In the genomic region with DNA sequence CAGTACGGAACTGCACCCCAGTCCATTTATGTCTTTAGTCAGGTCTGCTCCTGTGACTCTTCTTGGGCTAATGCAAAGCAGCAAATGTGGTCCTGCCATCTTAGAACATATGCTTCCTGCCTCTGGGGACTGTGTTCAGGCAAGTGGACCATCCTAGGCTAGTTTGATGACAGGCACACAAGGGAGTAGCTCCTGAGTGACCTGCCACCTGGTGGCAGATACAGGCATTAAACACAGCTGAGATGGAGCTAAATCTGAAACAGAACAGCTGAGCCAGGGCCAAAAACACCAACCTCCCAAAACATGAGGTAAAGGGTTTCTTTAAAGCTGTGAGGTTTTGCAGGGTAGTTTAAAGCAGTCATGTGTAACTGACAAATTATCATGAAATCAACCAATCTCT, we compare ENCODE assay signal across 10 mouse cellular contexts. TPM values are rescaled to one million over a fixed set of nuclear protein-coding genes. Genes with fewer than 3 reads are reported as not detected.
A peak's percentile ranks its signal among the peaks of the same experiment; 100 is the strongest.
DNase-seq lines count a peak whose midpoint lies in the region; ATAC-seq and TF ChIP-seq lines count a peak whose summit lies in the region.
"Had no signal": no experiment of that assay in that cellular context is flagged by ENCODE, and none has a peak within 500 bp of the region (broad histone marks: within the 10 kb centered on the region; RNA-seq: fewer than 3 reads in every experiment).

No protein-coding gene starts in this region.

- H3K27ac ChIP-seq in MEL (ENCODE audit: control insufficient read depth, low read depth, low read length) = no peak overlapping the region
- H3K27ac ChIP-seq in midbrain, postnatal 0 days (ENCODE audit: low read depth, low read length) = no peak overlapping the region
- H3K27ac ChIP-seq: heart, embryonic 13.5 days had no signal

- TF ChIP-seq EP300 in MEL (IDR thresholded peaks at IDR 0.05; ENCODE audit: low read depth in 1 of 2, low read length in 2 of 2) = no peak

- no peaks in the 10 kb centered on the region for H3K27me3 ChIP-seq in MEL (ENCODE audit: control insufficient read depth in 1 of 2, insufficient read depth in 2 of 2, low read length in 2 of 2)
- H3K27me3 ChIP-seq in midbrain, postnatal 0 days (ENCODE audit: insufficient read depth, low read length) = no peaks in the 10 kb centered on the region
- H3K27me3 ChIP-seq: heart, embryonic 13.5 days had no signal

- peak; percentile 25 for TF ChIP-seq RAD21 in MEL (IDR thresholded peaks at IDR 0.05; ENCODE audit: low read depth, low read length)

- no peak for ATAC-seq in cerebellum, adult (ENCODE audit: insufficient number of reproducible peaks, low FRiP score, low TSS enrichment)
- no peak for ATAC-seq in midbrain, postnatal 0 days (ENCODE audit: low FRiP score)
- ATAC-seq in erythroid progenitor cell, adult 5-6 weeks (replicated peaks; ENCODE audit: low FRiP score, poor library complexity, severe bottlenecking) = no peak

- TF ChIP-seq CTCF in MEL (IDR thresholded peaks at IDR 0.05 in 2 of 3, conservative IDR thresholded peaks at IDR 0.05 in 1 of 3; ENCODE audit: control insufficient read depth in 1 of 3, insufficient read depth in 1 of 3, low read depth in 2 of 3, low read length in 3 of 3, poor library complexity in 1 of 3, severe bottlenecking in 1 of 3) = peak; percentile 50 to 57 (median 52); a peak in 5 of 6 replicates
- peak; percentile 63 for TF ChIP-seq CTCF in midbrain, postnatal 0 days (IDR thresholded peaks at IDR 0.05)

- 100% methylated on average over 1 of the region's 1 CpGs for WGBS in midbrain, postnatal 0 days

- peak; percentile 4 to 5 for DNase-seq in cerebellum, adult 18-20 months
- DNase-seq in left cerebral cortex, adult 18-20 months (ENCODE audit: low spot score in 2 of 2) = peak; percentile 1 to 8
- DNase-seq in left cerebral cortex, adult 8-10 months (ENCODE audit: low spot score in 2 of 2) = no peak
- DNase-seq in MEL (ENCODE audit: low read depth, low spot score) = peak; percentile 36
- DNase-seq in embryo, embryonic 10.5 days (ENCODE audit: low spot score) = peak; percentile 53
- DNase-seq in midbrain, postnatal 0 days (ENCODE audit: low spot score) = peak; percentile 4

- no peaks in the 10 kb centered on the region for H3K79me2 ChIP-seq in MEL (ENCODE audit: control insufficient read depth, insufficient read depth, low read length, poor library complexity)

- H3K4me1 ChIP-seq in MEL (ENCODE audit: control insufficient read depth in 1 of 2, insufficient read depth in 2 of 2, low read length in 2 of 2) = no peaks in the 10 kb centered on the region
- H3K4me1 ChIP-seq in midbrain, postnatal 0 days (ENCODE audit: insufficient read depth, low read length) = no peaks in the 10 kb centered on the region
- H3K4me1 ChIP-seq: heart, embryonic 13.5 days had no signal

- no peak for TF ChIP-seq POLR2A in MEL (IDR thresholded peaks at IDR 0.05; ENCODE audit: control insufficient read depth in 1 of 2, insufficient read depth in 1 of 2, low read depth in 1 of 2, low read length in 2 of 2, poor library complexity in 1 of 2)

- no peak overlapping the region for H3K4me2 ChIP-seq in midbrain, postnatal 0 days (ENCODE audit: low read depth, low read length, poor library complexity, severe bottlenecking)
- H3K4me2 ChIP-seq: heart, embryonic 13.5 days had no signal

- no peaks in the 10 kb centered on the region for H3K36me3 ChIP-seq in MEL (ENCODE audit: control insufficient read depth in 1 of 2, insufficient read depth in 2 of 2, low read length in 2 of 2)
- no peaks in the 10 kb centered on the region for H3K36me3 ChIP-seq in midbrain, postnatal 0 days (ENCODE audit: insufficient read depth, low read length)
- H3K36me3 ChIP-seq: heart, embryonic 13.5 days had no signal

- no peak overlapping the region for H3K4me3 ChIP-seq in MEL (ENCODE audit: control insufficient read depth in 1 of 2, insufficient read depth in 1 of 2, low read depth in 2 of 2, low read length in 2 of 2)
- H3K4me3 ChIP-seq in midbrain, postnatal 0 days (ENCODE audit: low read depth, low read length) = no peak overlapping the region
- H3K4me3 ChIP-seq: heart, embryonic 13.5 days had no signal

- H3K9ac ChIP-seq in MEL (ENCODE audit: control insufficient read depth, low read depth, low read length, poor library complexity, severe bottlenecking) = no peak overlapping the region
- no peak overlapping the region for H3K9ac ChIP-seq in midbrain, postnatal 0 days (replicated peaks; ENCODE audit: low read length, poor library complexity, severe bottlenecking)
- H3K9ac ChIP-seq: heart, embryonic 13.5 days had no signal

- H3K9me3 ChIP-seq in MEL (replicated peaks; ENCODE audit: insufficient read depth, low read length) = no peaks in the 10 kb centered on the region
- H3K9me3 ChIP-seq in midbrain, postnatal 0 days (ENCODE audit: low read length) = no peaks in the 10 kb centered on the region
- H3K9me3 ChIP-seq: heart, embryonic 13.5 days had no signal

TF ChIP-seq in MEL, 35 proteins besides CTCF, POLR2A, EP300 and RAD21:
- TF ChIP-seq NELFE (IDR thresholded peaks at IDR 0.05; ENCODE audit: low read depth, low read length) = no peak
- TF ChIP-seq SMC3 (IDR thresholded peaks at IDR 0.05; ENCODE audit: low read depth, low read length) = peak; percentile 65

RNA-seq across cellular contexts. Expression of a gene that starts 7.6 kb away (rescaled TPM):
- not detected for total RNA-seq in left cerebral cortex, adult 18-20 months (2021)
- total RNA-seq in left cerebral cortex, adult 8-10 months (2022) = not detected
- not detected in 2 replicates for total RNA-seq in MEL (2012; rRNA removed)
- polyA plus RNA-seq in MEL (2012; ENCODE audit: insufficient read depth in 1 of 2, insufficient read length in 2 of 2, low read depth in 1 of 2, low replicate concordance in 2 of 2, missing spikeins in 1 of 2) = not detected
- 0.38 TPM in 1 of 2 replicates, not detected in the other for total RNA-seq in midbrain, postnatal 0 days (2014; rRNA removed)
- polyA plus RNA-seq in midbrain, postnatal 0 days (2015; fragmentation: Nextera tagmentation; extraction: Ambion mirVana) = 0.26 TPM in 1 of 2 replicates, not detected in the other
- not detected in 2 replicates for total RNA-seq in erythroid progenitor cell, adult 5-6 weeks (2015; ENCODE audit: low replicate concordance)
- total RNA-seq in erythroid progenitor cell, adult 5-6 weeks (2017; ENCODE audit: low replicate concordance) = not detected in 2 replicates
- polyA plus RNA-seq: C2C12; heart, embryonic 13.5 days had no signal

RNA-seq across cellular contexts. Expression of a gene that starts 14.0 kb away (rescaled TPM):
- 1 to 10 TPM; 2.3 to 4.3 TPM for total RNA-seq in left cerebral cortex, adult 18-20 months (2021)
- total RNA-seq in left cerebral cortex, adult 8-10 months (2022) = 1 to 10 TPM in 3 of 4 experiments, under 1 TPM in 1; 0.78 to 5.6 (median 1.9) TPM
- total RNA-seq in MEL (2012; rRNA removed) = not detected in 2 replicates
- not detected for polyA plus RNA-seq in MEL (2012; ENCODE audit: insufficient read depth in 1 of 2, insufficient read length in 2 of 2, low read depth in 1 of 2, low replicate concordance in 2 of 2, missing spikeins in 1 of 2)
- 0.38 TPM in 1 of 2 replicates, not detected in the other for total RNA-seq in midbrain, postnatal 0 days (2014; rRNA removed)
- not detected in 2 replicates for polyA plus RNA-seq in midbrain, postnatal 0 days (2015; fragmentation: Nextera tagmentation; extraction: Ambion mirVana)
- not detected in 2 replicates for total RNA-seq in erythroid progenitor cell, adult 5-6 weeks (2015; ENCODE audit: low replicate concordance)
- total RNA-seq in erythroid progenitor cell, adult 5-6 weeks (2017; ENCODE audit: low replicate concordance) = not detected in 2 replicates
- polyA plus RNA-seq: C2C12; heart, embryonic 13.5 days had no signal

RNA-seq across cellular contexts. Expression of a gene that starts 34.5 kb away (rescaled TPM):
- 10 to 100 TPM in 1 of 2 experiments, 1 to 10 TPM in 1; 7.3 to 10.1 TPM for total RNA-seq in left cerebral cortex, adult 18-20 months (2021)
- total RNA-seq in left cerebral cortex, adult 8-10 months (2022) = 10 to 100 TPM in 3 of 4 experiments, 1 to 10 TPM in 1; 9.2 to 13.7 (median 11.5) TPM
- 75.9 and 98.2 TPM in 2 replicates for total RNA-seq in MEL (2012; rRNA removed)
- polyA plus RNA-seq in MEL (2012; ENCODE audit: insufficient read depth in 1 of 2, insufficient read length in 2 of 2, low read depth in 1 of 2, low replicate concordance in 2 of 2, missing spikeins in 1 of 2) = 10 to 100 TPM in 1 of 2 experiments, not detected in 1; 84.1 TPM
- 40.2 and 47.6 TPM in 2 replicates for total RNA-seq in midbrain, postnatal 0 days (2014; rRNA removed)
- 50.6 and 53.7 TPM in 2 replicates for polyA plus RNA-seq in midbrain, postnatal 0 days (2015; fragmentation: Nextera tagmentation; extraction: Ambion mirVana)
- total RNA-seq in erythroid progenitor cell, adult 5-6 weeks (2015; ENCODE audit: low replicate concordance) = 12.2 and 18.7 TPM in 2 replicates
- total RNA-seq in erythroid progenitor cell, adult 5-6 weeks (2017; ENCODE audit: low replicate concordance) = 9.0 and 10.0 TPM in 2 replicates

RNA-seq across cellular contexts. Expression of a gene that starts 51.4 kb away (rescaled TPM):
- under 1 TPM in 1 of 2 experiments, not detected in 1; 0.51 TPM for total RNA-seq in left cerebral cortex, adult 18-20 months (2021)
- not detected for total RNA-seq in left cerebral cortex, adult 8-10 months (2022)
- total RNA-seq in MEL (2012; rRNA removed) = not detected in 2 replicates
- under 1 TPM in 1 of 2 experiments, not detected in 1; 0.13 TPM for polyA plus RNA-seq in MEL (2012; ENCODE audit: insufficient read depth in 1 of 2, insufficient read length in 2 of 2, low read depth in 1 of 2, low replicate concordance in 2 of 2, missing spikeins in 1 of 2)
- total RNA-seq in midbrain, postnatal 0 days (2014; rRNA removed) = not detected in 2 replicates
- polyA plus RNA-seq in midbrain, postnatal 0 days (2015; fragmentation: Nextera tagmentation; extraction: Ambion mirVana) = 0.21 and 0.31 TPM in 2 replicates
- 769 and 967 TPM in 2 replicates for total RNA-seq in erythroid progenitor cell, adult 5-6 weeks (2015; ENCODE audit: low replicate concordance)
- 327 and 371 TPM in 2 replicates for total RNA-seq in erythroid progenitor cell, adult 5-6 weeks (2017; ENCODE audit: low replicate concordance)
- polyA plus RNA-seq: C2C12 had no signal

RNA-seq across cellular contexts. Expression of a gene that starts 52.2 kb away (rescaled TPM):
- not detected for total RNA-seq in left cerebral cortex, adult 18-20 months (2021)
- total RNA-seq in left cerebral cortex, adult 8-10 months (2022) = not detected
- not detected in 2 replicates for total RNA-seq in MEL (2012; rRNA removed)
- polyA plus RNA-seq in MEL (2012; ENCODE audit: insufficient read depth in 1 of 2, insufficient read length in 2 of 2, low read depth in 1 of 2, low replicate concordance in 2 of 2, missing spikeins in 1 of 2) = not detected
- total RNA-seq in midbrain, postnatal 0 days (2014; rRNA removed) = not detected in 2 replicates
- not detected in 2 replicates for polyA plus RNA-seq in midbrain, postnatal 0 days (2015; fragmentation: Nextera tagmentation; extraction: Ambion mirVana)
- not detected in 2 replicates for total RNA-seq in erythroid progenitor cell, adult 5-6 weeks (2015; ENCODE audit: low replicate concordance)
- total RNA-seq in erythroid progenitor cell, adult 5-6 weeks (2017; ENCODE audit: low replicate concordance) = not detected in 2 replicates
- polyA plus RNA-seq: C2C12; heart, embryonic 13.5 days had no signal

Comparison
In these comparisons a context has a peak if more than half of its experiments do, and no peak if none do; other contexts are left out.
1. DNase-seq: peak in cerebellum, adult 18-20 months (2 of 2), left cerebral cortex, adult 18-20 months (2 of 2), MEL (single experiment), embryo, embryonic 10.5 days (single experiment) and midbrain, postnatal 0 days (single experiment); none in left cerebral cortex, adult 8-10 months (0 of 2).